Mouse (Mus musculus) liver (tissue): ENCODE data around the gene Arfgef3.
A peak's percentile ranks its signal among the peaks of the same experiment; 100 is the strongest.
"Not testable (repeated sequence)": the region's sequence is repeated elsewhere in the genome, so short reads cannot be mapped to it uniquely, and the experiment has no call there.

Source experiments
- DNase-seq: peaks from one replicate; pipeline ENCODE4 v3.0.0-alpha.2; 2020; ENCODE audit warnings: mixed read lengths

Arfgef3 gene

DNA sequence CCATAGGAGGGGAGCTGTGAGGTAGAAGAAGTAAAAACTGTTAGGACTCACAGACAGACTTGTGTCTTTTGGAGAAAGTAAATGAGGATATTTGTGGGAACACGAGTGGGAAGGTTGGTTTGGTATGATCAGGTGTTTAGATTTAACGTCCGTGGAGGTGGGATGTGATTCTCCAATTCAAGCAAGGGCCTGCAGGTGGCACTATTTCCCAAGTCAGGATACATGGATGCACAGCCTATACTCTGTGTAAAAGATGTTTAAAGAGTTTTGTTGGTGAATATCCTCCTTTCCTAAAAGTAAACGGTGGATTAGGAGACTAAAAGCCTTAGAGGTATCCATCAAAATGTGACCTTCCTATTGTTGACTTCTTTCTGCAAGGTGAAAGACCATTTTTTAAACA is 180.8 kb downstream of the Arfgef3 start:
- peak; percentile 30 for DNase-seq

- no peak for DNase-seq
Measured at GRCm38 (mm10) chr10:18561445-18561844, 182.3 kb downstream of the Arfgef3 start.

DNA sequence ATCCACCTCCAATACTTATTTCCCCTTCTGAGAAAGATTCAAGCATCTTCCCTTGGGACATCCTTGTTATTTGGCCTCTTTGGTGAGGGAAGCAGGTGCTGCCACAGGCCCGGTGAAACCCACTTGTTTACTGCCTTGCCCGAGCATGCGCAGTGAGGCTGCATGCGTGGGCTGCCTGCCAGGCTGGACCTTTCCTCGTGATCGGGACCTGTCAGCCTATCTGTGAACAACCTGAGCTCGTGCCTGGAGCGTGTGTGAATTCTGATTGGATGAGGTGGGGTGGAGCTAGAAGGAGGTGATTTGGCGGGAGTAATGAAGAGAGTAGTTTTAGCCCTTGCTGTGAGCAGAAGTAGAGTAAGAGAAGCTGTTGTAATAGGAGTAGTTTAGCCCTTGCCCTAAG is 184.7 kb downstream of the Arfgef3 start:
- not testable (repeated sequence) for DNase-seq

- DNase-seq, result no peak
Measured at GRCm38 (mm10) chr10:18549321-18550216, 194.2 kb downstream of the Arfgef3 start.

DNA sequence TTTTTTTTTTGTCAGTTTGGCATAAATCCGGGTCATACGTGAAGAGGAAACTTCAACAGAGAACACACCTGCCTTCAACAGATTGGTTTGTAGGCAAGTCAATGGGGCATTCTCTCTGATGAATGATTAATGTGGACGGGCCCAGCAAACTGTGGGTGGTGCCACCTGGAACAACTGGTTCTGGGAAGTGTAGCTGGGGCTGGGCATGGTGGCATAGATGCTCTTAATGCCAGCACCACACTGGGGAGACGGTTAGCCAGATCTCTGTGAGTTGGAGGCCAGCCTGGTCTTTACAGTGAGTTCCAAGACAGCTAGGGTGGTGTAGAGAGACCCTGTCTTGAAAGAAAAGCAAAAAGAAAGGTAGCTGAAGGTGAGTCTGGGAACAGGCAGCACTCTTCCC is 196.4 kb downstream of the Arfgef3 start:
- no peak for DNase-seq

DNA sequence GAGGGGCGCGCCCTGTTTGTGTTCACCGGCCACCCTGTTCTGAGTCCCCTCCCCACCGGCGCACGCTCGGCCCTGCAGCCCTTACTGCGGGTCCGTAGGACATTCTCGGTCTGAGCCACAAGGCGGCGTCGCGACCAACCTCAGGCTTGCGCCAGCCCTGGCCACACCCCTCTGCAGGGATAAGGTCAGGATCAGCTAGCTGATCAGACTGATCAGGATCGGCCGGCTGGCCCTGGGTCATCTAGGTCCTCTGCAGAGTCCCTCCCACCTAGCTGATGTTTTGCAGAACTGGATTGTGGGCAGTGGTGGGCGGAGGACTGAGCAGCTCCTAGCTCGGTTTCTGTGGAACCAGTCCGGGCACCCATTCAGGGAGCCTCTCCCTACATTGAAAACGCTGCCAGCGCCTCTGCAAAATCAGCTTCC is 197.9 kb downstream of the Arfgef3 start, which contains the start of gene Hebp2:
Gene Hebp2, minus strand, starts transcription at position 264 of the 423 bp plus-strand sequence.
- DNase-seq, result peak; percentile 74

DNA sequence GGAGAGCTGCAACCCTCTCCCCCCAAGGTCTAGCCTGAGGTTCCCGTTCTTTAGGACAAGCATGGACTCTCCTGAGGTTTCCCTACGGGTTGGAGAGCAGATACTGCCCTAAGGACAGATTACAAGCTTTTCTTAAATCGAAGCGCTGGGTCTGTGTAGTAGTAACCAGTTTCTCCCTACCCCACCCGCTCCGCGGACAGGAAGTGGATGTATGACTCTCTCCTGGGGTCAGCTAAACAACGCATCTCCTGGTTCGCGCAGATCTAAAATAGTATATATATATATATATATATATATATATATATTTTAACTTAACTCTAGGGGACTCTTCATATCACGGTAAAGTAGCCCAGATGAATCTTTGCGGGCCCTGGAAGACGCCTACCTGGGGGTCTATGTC is 198.4 kb downstream of the Arfgef3 start:
- DNase-seq, result no peak

- no peak for DNase-seq
Measured at GRCm38 (mm10) chr10:18536889-18537288, 206.9 kb downstream of the Arfgef3 start.

DNA sequence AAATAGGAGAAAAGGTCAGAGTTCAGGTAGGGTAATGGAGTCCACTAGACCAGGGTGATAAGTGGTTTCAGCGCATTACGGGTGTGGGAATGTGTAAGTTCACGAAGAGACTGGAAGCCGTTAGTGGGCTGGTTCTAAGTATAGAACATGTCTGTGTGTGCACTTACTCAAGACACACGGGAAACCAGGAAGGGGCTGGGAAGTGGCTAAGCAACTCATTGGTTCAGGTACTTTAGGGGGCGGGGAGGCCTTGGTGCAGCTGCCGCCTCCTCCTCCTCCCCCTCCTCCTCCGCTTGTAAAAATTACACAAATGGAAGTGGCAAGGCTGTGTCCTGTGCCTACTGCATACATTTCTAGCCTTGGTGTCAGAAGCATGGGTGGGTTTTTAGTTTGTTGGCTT is 211.5 kb downstream of the Arfgef3 start:
- DNase-seq, result no peak
